Mouse (Mus musculus) heart, embryonic 15.5 days (tissue): ENCODE data around the gene Cdh24. TPM values are rescaled to one million over a fixed set of nuclear protein-coding genes. Genes with fewer than 3 reads are reported as not detected.
"Not testable (repeated sequence)": the region's sequence is repeated elsewhere in the genome, so short reads cannot be mapped to it uniquely, and the experiment has no call there.

Experiments used
- ATAC-seq: fragments of 200-750 bp; cut with Nextera tagmentation; replicated peaks from 2 replicates; pipeline ENCODE4 v1.8.0; 2017; ENCODE audit warnings: low read depth, moderate TSS enrichment; ENCODE audit not compliant: insufficient number of reproducible peaks, insufficient read depth, low FRiP score
- H3K27ac ChIP-seq: fragments of 300-500 bp; sonication (generic); 2 replicates; pipeline ENCODE4 v1.5.1; 2015; ENCODE audit warnings: mild to moderate bottlenecking, inconsistent platforms
- H3K27me3 ChIP-seq: fragments of 300-500 bp; sonication (generic); 2 replicates; pipeline ENCODE4 v1.6.1; 2015; ENCODE audit warnings: inconsistent platforms
- H3K36me3 ChIP-seq: fragments of 300-500 bp; sonication (generic); 2 replicates; pipeline ENCODE4 v1.6.1; 2015; ENCODE audit warnings: mild to moderate bottlenecking, inconsistent platforms
- H3K4me1 ChIP-seq: fragments of 300-500 bp; sonication (generic); replicated peaks from 2 replicates; pipeline ENCODE4 v1.6.1; 2015; ENCODE audit warnings: inconsistent platforms
- H3K4me2 ChIP-seq: fragments of 300-500 bp; sonication (generic); 2 replicates; pipeline ENCODE4 v1.6.1; 2015; ENCODE audit warnings: inconsistent platforms, mild to moderate bottlenecking, moderate library complexity
- H3K4me3 ChIP-seq: fragments of 300-500 bp; sonication (generic); 2 replicates; pipeline ENCODE4 v1.5.1; 2015; ENCODE audit warnings: mild to moderate bottlenecking, inconsistent platforms
- H3K9ac ChIP-seq: fragments of 300-500 bp; sonication (generic); 2 replicates; pipeline ENCODE4 v1.6.1; 2015; ENCODE audit warnings: mild to moderate bottlenecking, inconsistent platforms
- H3K9me3 ChIP-seq: fragments of 300-500 bp; sonication (generic); replicated peaks from 2 replicates; pipeline ENCODE4 v1.6.1; 2016; ENCODE audit warnings: inconsistent platforms
- WGBS: fragments of 180-500 bp; shearing (Covaris S2); methylation state at CpG from one replicate; pipeline ENCODE4 v1.1.7; 2015; ENCODE audit warnings: mixed read lengths; 5-methylcytosine and 5-hydroxymethylcytosine counted together
- polyA plus RNA-seq: library from polyadenylated mRNA; unstranded; fragments of >200 nt; fragmentation: Nextera tagmentation; extraction: Ambion mirVana; gene quantifications from 2 replicates; pipeline ENCODE4 v1.2.1, GENCODE M21; 2015

Cdh24 gene
- polyA plus RNA-seq, 1 experiment from 2014 or later: 1.6 TPM

DNA sequence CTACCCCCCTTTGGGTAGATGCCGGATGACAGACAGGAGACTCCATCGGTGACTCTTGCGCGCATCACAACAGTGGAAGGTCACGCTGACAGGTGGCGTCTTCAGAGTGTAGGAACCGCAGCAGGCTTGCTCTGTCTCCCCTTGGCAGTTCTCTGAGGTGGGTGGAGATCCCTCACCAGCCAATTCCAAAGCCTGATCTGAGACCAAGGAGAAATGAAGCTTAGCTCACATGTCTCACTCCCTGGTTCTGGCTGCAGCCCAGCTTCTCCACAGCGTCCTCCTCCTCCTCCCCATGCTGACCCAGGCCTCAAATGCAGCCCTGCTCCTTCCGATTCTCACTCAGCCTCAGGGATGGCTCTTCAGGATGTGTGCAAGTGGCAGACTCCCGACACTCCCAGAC is 16.2 kb downstream of the Cdh24 start:
- 65% methylated on average over 10 of the region's 10 CpGs for WGBS
- Histone ChIP-seq H3K27ac (no peak overlapping the region), H3K36me3 (no peaks in the 10 kb centered on the region), H3K27me3 (no peaks in the 10 kb centered on the region), H3K4me1 (no peaks in the 10 kb centered on the region), H3K4me3 (no peak overlapping the region), H3K9ac (no peak overlapping the region), H3K9me3 (no peaks in the 10 kb centered on the region), H3K4me2 (no peak overlapping the region)
- ATAC-seq: no peak

DNA sequence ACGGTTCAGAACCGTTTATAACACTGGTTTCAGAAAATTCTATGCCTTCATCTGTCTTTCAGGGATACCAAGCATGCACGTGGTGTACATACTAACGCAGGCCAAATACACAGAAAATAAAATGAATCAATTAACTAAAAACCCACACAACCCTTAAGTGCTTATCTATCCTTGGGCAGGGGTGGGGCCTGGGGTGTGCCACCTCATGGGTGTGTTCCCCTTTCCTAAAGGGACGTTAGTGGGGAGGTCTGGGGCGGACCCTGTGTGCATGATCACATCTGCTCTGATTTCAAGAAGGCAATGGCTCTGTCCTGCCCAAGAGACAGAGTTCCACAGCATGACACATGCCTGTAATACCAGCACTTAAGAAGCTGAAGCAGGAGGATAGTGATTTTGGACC is 17.8 kb downstream of the Cdh24 start:
- H3K4me1 ChIP-seq: no peaks in the 10 kb centered on the region
- no peak overlapping the region for H3K27ac ChIP-seq
- no peaks in the 10 kb centered on the region for H3K9me3 ChIP-seq
- H3K4me3 ChIP-seq: no peak overlapping the region
- no peak overlapping the region for H3K4me2 ChIP-seq
- WGBS: 81% methylated on average over 6 of the region's 6 CpGs
- no peaks in the 10 kb centered on the region for H3K36me3 ChIP-seq
- H3K9ac ChIP-seq: no peak overlapping the region
- no peak for ATAC-seq
- no peaks in the 10 kb centered on the region for H3K27me3 ChIP-seq

- H3K27ac ChIP-seq: no peak within 1 kb of the TSS
- no peak for ATAC-seq
These were observed 20.0 kb downstream of the Cdh24 start, which contains the start of gene Psmb11 for GRCm38 (mm10) chr14:54621133-54621532. Psmb11 (plus strand) TSS chr14:54621433.

DNA sequence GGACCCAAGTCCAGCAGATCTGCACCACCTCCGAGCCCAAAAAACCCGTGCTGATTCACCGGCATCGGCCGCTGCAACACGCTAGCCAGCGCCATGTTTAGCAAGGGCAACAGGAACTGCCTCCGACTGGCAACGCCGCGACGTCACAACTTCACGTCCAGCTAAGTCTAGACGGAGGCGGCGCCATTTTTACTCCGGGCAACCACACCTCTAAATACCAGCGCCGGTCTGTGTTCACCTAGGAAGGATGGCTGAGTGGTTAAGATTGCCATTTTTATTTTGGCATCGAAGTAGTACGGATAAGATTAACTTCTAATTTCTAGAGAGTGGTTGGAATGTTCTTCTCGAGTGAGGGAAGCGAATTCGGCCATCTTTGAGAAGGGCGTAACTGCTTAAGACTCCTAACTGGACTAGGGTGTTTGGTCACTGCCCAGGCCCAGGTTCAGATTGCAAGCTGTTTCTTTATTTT is 23.2 kb downstream of the Cdh24 start, which contains the start of gene Psmb5:
Psmb5 (minus strand) TSS at position 126 of the 469 bp plus-strand sequence.
- Histone ChIP-seq H3K4me3 (peak within 1 kb of the TSS; percentile 81), H3K27ac (peak within 1 kb of the TSS; percentile 68), H3K4me2 (peak within 1 kb of the TSS; percentile 74), H3K36me3 (peaks cover 22% of the 10 kb centered on the region), H3K9ac (peak within 1 kb of the TSS; percentile 87), H3K27me3 (no peaks in the 10 kb centered on the region), H3K9me3 (no peaks in the 10 kb centered on the region), H3K4me1 (peaks cover 9% of the 10 kb centered on the region; the same call in 1 of the 2 replicates)
- ATAC-seq: peak; percentile 86
- WGBS: under 1% methylated on average over 25 of the region's 25 CpGs

More at GRCm38 (mm10) chr14:54621133-54621532, 20.0 kb downstream of the Cdh24 start, which contains the start of gene Psmb11:
- Histone ChIP-seq H3K36me3 (peaks cover 2% of the 10 kb centered on the region; the same call in 1 of the 2 replicates), H3K4me3 (no peak within 1 kb of the TSS), H3K9me3 (no peaks in the 10 kb centered on the region), H3K9ac (no peak within 1 kb of the TSS), H3K4me1 (peaks cover 7% of the 10 kb centered on the region; the same call in 1 of the 2 replicates), H3K4me2 (no peak within 1 kb of the TSS), H3K27me3 (no peaks in the 10 kb centered on the region)
- 89% methylated on average over 1 of the region's 1 CpGs for WGBS

- Histone ChIP-seq H3K27me3 (no peaks in the 10 kb centered on the region), H3K4me2 (peak overlapping the region; percentile 74), H3K4me3 (peak overlapping the region; percentile 81), H3K9me3 (no peaks in the 10 kb centered on the region), H3K27ac (peak overlapping the region; percentile 68), H3K4me1 (peaks cover 9% of the 10 kb centered on the region; the same call in 1 of the 2 replicates), H3K9ac (peak overlapping the region; percentile 87), H3K36me3 (peaks cover 27% of the 10 kb centered on the region)
- 2% methylated on average over 38 of the region's 38 CpGs for WGBS
- peak; percentile 33 for ATAC-seq
These were observed 23.8 kb downstream of the Cdh24 start for GRCm38 (mm10) chr14:54617152-54617896.

DNA sequence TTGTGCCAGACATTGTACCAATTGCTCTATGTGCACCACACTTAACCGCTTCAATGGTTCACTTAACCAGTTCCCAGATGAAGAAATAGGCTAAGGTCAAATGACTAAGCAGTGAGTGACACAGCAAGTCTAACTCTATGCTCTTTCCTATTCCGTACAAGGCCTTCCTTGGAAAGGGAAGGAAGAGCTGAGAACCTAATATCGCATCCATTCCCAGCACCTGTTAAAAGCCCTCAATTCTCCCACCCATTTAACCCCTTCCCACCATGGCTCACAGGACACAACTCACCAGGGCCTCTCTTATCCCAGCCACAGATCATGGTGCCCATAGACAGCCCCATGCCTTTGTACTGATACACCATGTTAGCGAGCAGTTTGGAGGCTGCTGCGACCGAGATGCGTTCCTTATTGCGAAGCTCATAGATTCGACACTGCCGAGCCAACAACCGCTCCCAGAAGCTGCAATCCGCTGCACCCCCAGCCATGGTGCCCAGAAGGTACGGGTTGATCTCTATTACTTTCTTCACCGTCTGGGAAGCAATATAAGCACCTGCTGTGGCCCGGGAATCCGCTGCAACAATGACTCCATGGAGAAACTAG is 24.8 kb downstream of the Cdh24 start:
- Histone ChIP-seq H3K4me2 (no peak overlapping the region), H3K27ac (no peak overlapping the region), H3K4me3 (no peak overlapping the region), H3K4me1 (peaks cover 9% of the 10 kb centered on the region; the same call in 1 of the 2 replicates), H3K9ac (no peak overlapping the region), H3K36me3 (peaks cover 33% of the 10 kb centered on the region), H3K9me3 (no peaks in the 10 kb centered on the region), H3K27me3 (no peaks in the 10 kb centered on the region)
- no peak for ATAC-seq
- 93% methylated on average over 16 of the region's 16 CpGs for WGBS

- H3K27ac ChIP-seq, H3K4me2 ChIP-seq, H3K9me3 ChIP-seq, H3K4me1 ChIP-seq, H3K4me3 ChIP-seq, H3K9ac ChIP-seq, ATAC-seq, H3K27me3 ChIP-seq: not testable (repeated sequence)
- peaks cover 35% of the 10 kb centered on the region for H3K36me3 ChIP-seq
- WGBS: 91% methylated on average over 16 of the region's 16 CpGs
These were observed 27.0 kb downstream of the Cdh24 start for GRCm38 (mm10) chr14:54614130-54614529.

- ATAC-seq: no peak
- 74% methylated on average over 6 of the region's 6 CpGs for WGBS
- no peaks in the 10 kb centered on the region for H3K27me3 ChIP-seq
- H3K4me1 ChIP-seq: peaks cover 5% of the 10 kb centered on the region
- no peak overlapping the region for H3K4me2 ChIP-seq
- H3K36me3 ChIP-seq: peaks cover 30% of the 10 kb centered on the region
- no peak overlapping the region for H3K9ac ChIP-seq
- H3K4me3 ChIP-seq: no peak overlapping the region
- no peaks in the 10 kb centered on the region for H3K9me3 ChIP-seq
- H3K27ac ChIP-seq: no peak overlapping the region
These were observed 30.5 kb downstream of the Cdh24 start for GRCm38 (mm10) chr14:54610648-54611047.

DNA sequence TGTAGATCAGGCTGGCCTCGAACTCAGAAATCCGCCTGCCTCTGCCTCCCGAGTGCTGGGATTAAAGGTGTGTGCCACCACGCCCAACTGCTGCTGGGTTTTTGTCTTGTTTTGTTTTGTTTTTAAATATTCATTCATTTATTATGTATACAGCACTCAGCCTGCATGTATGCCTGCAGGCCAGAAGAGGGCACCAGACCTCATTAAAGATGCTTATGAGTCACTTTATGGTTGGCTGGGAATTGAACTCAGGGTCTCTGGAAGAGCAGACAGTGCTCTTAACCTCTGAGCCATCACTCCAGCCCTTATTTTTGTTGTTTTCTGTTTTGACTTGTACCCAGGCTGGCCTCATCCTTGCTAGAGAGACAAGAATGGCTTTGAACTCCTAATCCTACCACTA is 31.2 kb downstream of the Cdh24 start:
- no peaks in the 10 kb centered on the region for H3K27me3 ChIP-seq
- H3K4me1 ChIP-seq: peaks cover 8% of the 10 kb centered on the region
- no peak for ATAC-seq
- no peak overlapping the region for H3K27ac ChIP-seq
- no peak overlapping the region for H3K4me3 ChIP-seq
- H3K4me2 ChIP-seq: no peak overlapping the region
- no peak overlapping the region for H3K9ac ChIP-seq
- peaks cover 23% of the 10 kb centered on the region for H3K36me3 ChIP-seq
- no peaks in the 10 kb centered on the region for H3K9me3 ChIP-seq
- 85% methylated on average over 4 of the region's 4 CpGs for WGBS

DNA sequence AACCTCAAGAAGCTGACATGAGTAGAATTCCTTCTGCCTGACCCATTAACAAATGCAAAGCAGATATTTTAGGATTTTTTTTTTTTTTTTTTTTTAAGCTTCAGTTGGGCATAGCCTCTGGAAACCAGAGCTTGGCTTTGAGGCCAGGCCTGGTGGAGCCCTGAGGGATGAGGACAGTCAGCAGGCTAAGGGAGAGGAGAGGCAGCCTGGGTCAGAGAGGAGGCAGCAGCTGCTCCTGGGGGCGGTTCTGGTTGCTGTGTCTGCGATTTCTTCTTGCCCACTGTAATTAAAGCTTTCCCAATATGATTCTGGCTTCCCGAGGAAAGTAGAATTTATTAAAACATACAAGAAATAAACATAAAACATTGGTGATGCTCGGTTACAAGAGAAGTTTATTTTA is 31.9 kb downstream of the Cdh24 start:
- no peak overlapping the region for H3K4me2 ChIP-seq
- H3K9ac ChIP-seq: no peak overlapping the region
- no peak overlapping the region for H3K4me3 ChIP-seq
- peaks cover 11% of the 10 kb centered on the region for H3K4me1 ChIP-seq
- H3K36me3 ChIP-seq: peaks cover 19% of the 10 kb centered on the region
- no peak overlapping the region for H3K27ac ChIP-seq
- H3K9me3 ChIP-seq: no peaks in the 10 kb centered on the region
- H3K27me3 ChIP-seq: no peaks in the 10 kb centered on the region
- ATAC-seq: no peak
- 77% methylated on average over 4 of the region's 4 CpGs for WGBS

- Histone ChIP-seq H3K27ac (no peak overlapping the region), H3K9me3 (no peaks in the 10 kb centered on the region), H3K36me3 (peaks cover 8% of the 10 kb centered on the region; the same call in 1 of the 2 replicates), H3K9ac (no peak overlapping the region), H3K4me1 (peaks cover 19% of the 10 kb centered on the region), H3K27me3 (no peaks in the 10 kb centered on the region), H3K4me3 (no peak overlapping the region), H3K4me2 (no peak overlapping the region)
- WGBS: 57% methylated on average over 8 of the region's 8 CpGs
- ATAC-seq: no peak
These were observed 33.9 kb downstream of the Cdh24 start for GRCm38 (mm10) chr14:54607226-54607625.
